Mouse (Mus musculus) cerebellum, postnatal 14 days (tissue): ENCODE data around the gene Pcdh15.

Experiments
- DNase-seq, 2 experiments: peaks; one replicate each; pipeline ENCODE4 v3.0.0; 2021; ENCODE audit warnings: mixed read lengths in 2 of 2

Gene Pcdh15

GRCm38 (mm10) chr10:73984057-73984456 is 884.9 kb downstream of the Pcdh15 start:
- no peak for DNase-seq

- peak; percentile 92 to 95 for DNase-seq
Measured at GRCm38 (mm10) chr10:74008836-74009235, 909.7 kb downstream of the Pcdh15 start.

- DNase-seq, result peak in 1 of 2 experiments; percentile 24
Measured at GRCm38 (mm10) chr10:74023091-74023490, 923.9 kb downstream of the Pcdh15 start.

- peak; percentile 20 to 39 for DNase-seq
Measured at GRCm38 (mm10) chr10:74053059-74053458, 953.9 kb downstream of the Pcdh15 start.

- DNase-seq, result no peak
Measured at GRCm38 (mm10) chr10:74086653-74087052, 987.5 kb downstream of the Pcdh15 start.

GRCm38 (mm10) chr10:74098296-74098695 is 999.2 kb downstream of the Pcdh15 start:
- DNase-seq, result no peak

- DNase-seq, result peak; percentile 2
Measured at GRCm38 (mm10) chr10:74114107-74114506, 1015.0 kb downstream of the Pcdh15 start.

- DNase-seq, result no peak
Measured at GRCm38 (mm10) chr10:74116817-74117216, 1017.7 kb downstream of the Pcdh15 start.

GRCm38 (mm10) chr10:74123421-74123820 is 1024.3 kb downstream of the Pcdh15 start:
- no peak for DNase-seq

- DNase-seq, result no peak
Measured at GRCm38 (mm10) chr10:74129192-74129591, 1030.0 kb downstream of the Pcdh15 start.

GRCm38 (mm10) chr10:74129665-74130064 is 1030.5 kb downstream of the Pcdh15 start:
- no peak for DNase-seq

GRCm38 (mm10) chr10:74130805-74131204 is 1031.7 kb downstream of the Pcdh15 start:
- DNase-seq, result no peak

GRCm38 (mm10) chr10:74147966-74148365 is 1048.8 kb downstream of the Pcdh15 start:
- DNase-seq, result no peak

- DNase-seq, result no peak
Measured at GRCm38 (mm10) chr10:74181921-74182320, 1082.8 kb downstream of the Pcdh15 start.

- DNase-seq, result peak; percentile 62 to 71
Measured at GRCm38 (mm10) chr10:74203650-74204049, 1104.5 kb downstream of the Pcdh15 start.

- DNase-seq, result peak; percentile 3 to 4
Measured at GRCm38 (mm10) chr10:74217268-74217667, 1118.1 kb downstream of the Pcdh15 start.

GRCm38 (mm10) chr10:74220439-74220838 is 1121.3 kb downstream of the Pcdh15 start:
- no peak for DNase-seq

GRCm38 (mm10) chr10:74257716-74258446 is 1158.7 kb downstream of the Pcdh15 start:
- DNase-seq, result no peak

- DNase-seq, result no peak
Measured at GRCm38 (mm10) chr10:74258639-74259038, 1159.5 kb downstream of the Pcdh15 start.

GRCm38 (mm10) chr10:74269637-74270269 is 1170.6 kb downstream of the Pcdh15 start:
- peak; percentile 7 to 22 for DNase-seq

- DNase-seq, result no peak
Measured at GRCm38 (mm10) chr10:74270894-74271293, 1171.8 kb downstream of the Pcdh15 start.

- DNase-seq, result peak; percentile 10 to 23
Measured at GRCm38 (mm10) chr10:74304120-74304519, 1205.0 kb downstream of the Pcdh15 start.

- DNase-seq, result no peak
Measured at GRCm38 (mm10) chr10:74305439-74306158, 1206.5 kb downstream of the Pcdh15 start.

GRCm38 (mm10) chr10:74307035-74307434 is 1207.9 kb downstream of the Pcdh15 start:
- peak in 1 of 2 experiments; percentile 4 for DNase-seq
